Mouse (Mus musculus): ENCODE measurements around the gene C2cd4b. TPM values are rescaled to one million over a fixed set of nuclear protein-coding genes. Genes with fewer than 3 reads are reported as not detected.

The C2cd4b gene
- total and polyA plus RNA-seq, 2 experiments from 2014 or later, result 3.2 to 4.2 TPM

- Histone ChIP-seq H3K4me2 (ENCODE audit: low read depth, low read length, poor library complexity, severe bottlenecking) (no peak overlapping the region), H3K4me3 (ENCODE audit: low read depth, low read length) (no peak overlapping the region), H3K36me3 (ENCODE audit: insufficient read depth, low read length) (no peaks in the 10 kb centered on the region), H3K4me1 (ENCODE audit: insufficient read depth, low read length) (no peaks in the 10 kb centered on the region), H3K27ac (ENCODE audit: low read depth, low read length) (no peak overlapping the region), H3K27me3 (ENCODE audit: insufficient read depth, low read length) (no peaks in the 10 kb centered on the region), H3K9ac (replicated peaks; ENCODE audit: low read length, poor library complexity, severe bottlenecking) (no peak overlapping the region), H3K9me3 (ENCODE audit: low read length) (no peaks in the 10 kb centered on the region)
- DNase-seq (ENCODE audit: low spot score) (no peak), ATAC-seq (ENCODE audit: low FRiP score) (no peak)
- no peak for TF ChIP-seq CTCF (IDR thresholded peaks at IDR 0.05)
- WGBS, result 78% methylated on average over 6 of the region's 6 CpGs
Observed at GRCm38 (mm10) chr9:67782786-67783185, 23.5 kb downstream of the C2cd4b start.

GRCm38 (mm10) chr9:67783464-67783863 lies 24.2 kb downstream of the C2cd4b start:
- H3K9me3 ChIP-seq (ENCODE audit: low read length), result no peaks in the 10 kb centered on the region
- ATAC-seq (ENCODE audit: low FRiP score), result no peak
- H3K9ac ChIP-seq (replicated peaks; ENCODE audit: low read length, poor library complexity, severe bottlenecking), result no peak overlapping the region
- H3K27me3 ChIP-seq (ENCODE audit: insufficient read depth, low read length), result no peaks in the 10 kb centered on the region
- no peak overlapping the region for H3K4me3 ChIP-seq (ENCODE audit: low read depth, low read length)
- no peak overlapping the region for H3K27ac ChIP-seq (ENCODE audit: low read depth, low read length)
- H3K4me2 ChIP-seq (ENCODE audit: low read depth, low read length, poor library complexity, severe bottlenecking), result no peak overlapping the region
- DNase-seq (ENCODE audit: low spot score), result no peak
- no peak for TF ChIP-seq CTCF (IDR thresholded peaks at IDR 0.05)
- H3K4me1 ChIP-seq (ENCODE audit: insufficient read depth, low read length), result no peaks in the 10 kb centered on the region
- WGBS, result 80% methylated on average over 3 of the region's 3 CpGs
- no peaks in the 10 kb centered on the region for H3K36me3 ChIP-seq (ENCODE audit: insufficient read depth, low read length)

GRCm38 (mm10) chr9:67783925-67784324 lies 24.7 kb downstream of the C2cd4b start:
- Histone ChIP-seq H3K27ac (ENCODE audit: low read depth, low read length) (no peak overlapping the region), H3K4me2 (ENCODE audit: low read depth, low read length, poor library complexity, severe bottlenecking) (no peak overlapping the region), H3K9me3 (ENCODE audit: low read length) (no peaks in the 10 kb centered on the region), H3K27me3 (ENCODE audit: insufficient read depth, low read length) (no peaks in the 10 kb centered on the region), H3K36me3 (ENCODE audit: insufficient read depth, low read length) (no peaks in the 10 kb centered on the region), H3K4me3 (ENCODE audit: low read depth, low read length) (no peak overlapping the region), H3K9ac (replicated peaks; ENCODE audit: low read length, poor library complexity, severe bottlenecking) (no peak overlapping the region), H3K4me1 (ENCODE audit: insufficient read depth, low read length) (no peaks in the 10 kb centered on the region)
- TF ChIP-seq CTCF (IDR thresholded peaks at IDR 0.05), result peak; percentile 61
- DNase-seq (ENCODE audit: low spot score) (no peak), ATAC-seq (ENCODE audit: low FRiP score) (no peak)

- WGBS, result 90% methylated on average over 7 of the region's 7 CpGs
- ATAC-seq (ENCODE audit: low FRiP score) (no peak), DNase-seq (ENCODE audit: low spot score) (no peak)
- Histone ChIP-seq H3K4me3 (ENCODE audit: low read depth, low read length) (no peak overlapping the region), H3K36me3 (ENCODE audit: insufficient read depth, low read length) (no peaks in the 10 kb centered on the region), H3K27me3 (ENCODE audit: insufficient read depth, low read length) (no peaks in the 10 kb centered on the region), H3K4me2 (ENCODE audit: low read depth, low read length, poor library complexity, severe bottlenecking) (no peak overlapping the region), H3K4me1 (ENCODE audit: insufficient read depth, low read length) (no peaks in the 10 kb centered on the region), H3K9ac (replicated peaks; ENCODE audit: low read length, poor library complexity, severe bottlenecking) (no peak overlapping the region), H3K27ac (ENCODE audit: low read depth, low read length) (no peak overlapping the region), H3K9me3 (ENCODE audit: low read length) (no peaks in the 10 kb centered on the region)
- TF ChIP-seq CTCF (IDR thresholded peaks at IDR 0.05), result no peak
Observed at GRCm38 (mm10) chr9:67786311-67786710, 27.1 kb downstream of the C2cd4b start.

- Histone ChIP-seq H3K27ac (ENCODE audit: low read depth, low read length) (no peak overlapping the region), H3K4me1 (ENCODE audit: insufficient read depth, low read length) (no peaks in the 10 kb centered on the region), H3K4me3 (ENCODE audit: low read depth, low read length) (no peak overlapping the region), H3K4me2 (ENCODE audit: low read depth, low read length, poor library complexity, severe bottlenecking) (no peak overlapping the region), H3K9me3 (ENCODE audit: low read length) (no peaks in the 10 kb centered on the region), H3K36me3 (ENCODE audit: insufficient read depth, low read length) (no peaks in the 10 kb centered on the region), H3K27me3 (ENCODE audit: insufficient read depth, low read length) (no peaks in the 10 kb centered on the region), H3K9ac (replicated peaks; ENCODE audit: low read length, poor library complexity, severe bottlenecking) (no peak overlapping the region)
- no peak for ATAC-seq (ENCODE audit: low FRiP score)
- no peak for TF ChIP-seq CTCF (IDR thresholded peaks at IDR 0.05)
- WGBS, result 71% methylated on average over 6 of the region's 6 CpGs
- no peak for DNase-seq (ENCODE audit: low spot score)
Observed at GRCm38 (mm10) chr9:67787671-67788070, 28.4 kb downstream of the C2cd4b start.

GRCm38 (mm10) chr9:67792405-67792804 lies 33.2 kb downstream of the C2cd4b start:
- ATAC-seq (ENCODE audit: low FRiP score) (no peak), DNase-seq (ENCODE audit: low spot score) (no peak)
- Histone ChIP-seq H3K36me3 (ENCODE audit: insufficient read depth, low read length) (no peaks in the 10 kb centered on the region), H3K9me3 (ENCODE audit: low read length) (no peaks in the 10 kb centered on the region), H3K27me3 (ENCODE audit: insufficient read depth, low read length) (no peaks in the 10 kb centered on the region), H3K9ac (replicated peaks; ENCODE audit: low read length, poor library complexity, severe bottlenecking) (no peak overlapping the region), H3K4me3 (ENCODE audit: low read depth, low read length) (no peak overlapping the region), H3K4me2 (ENCODE audit: low read depth, low read length, poor library complexity, severe bottlenecking) (no peak overlapping the region), H3K4me1 (ENCODE audit: insufficient read depth, low read length) (no peaks in the 10 kb centered on the region; the same call in 1 of the 2 replicates), H3K27ac (ENCODE audit: low read depth, low read length) (no peak overlapping the region)
- TF ChIP-seq CTCF (IDR thresholded peaks at IDR 0.05), result no peak
- WGBS, result 71% methylated on average over 5 of the region's 5 CpGs

All from midbrain, postnatal 0 days (tissue).